Mouse (Mus musculus) intestine, embryonic 16.5 days (tissue): Measurements from ENCODE around the gene Olfr957. TPM values are rescaled to one million over a fixed set of nuclear protein-coding genes. Genes with fewer than 3 reads are reported as not detected.

Source experiments
- ATAC-seq: fragments of 200-750 bp; cut with Nextera tagmentation; 2 replicates; pipeline ENCODE4 v1.8.0; 2017; ENCODE audit warnings: moderate TSS enrichment, moderate library complexity
- H3K27ac ChIP-seq: fragments of 300-500 bp; sonication (generic); 2 replicates; pipeline ENCODE4 v1.5.1; 2014; ENCODE audit warnings: mild to moderate bottlenecking, low read length
- H3K27me3 ChIP-seq: fragments of 300-500 bp; sonication (generic); replicated peaks from 2 replicates; pipeline ENCODE4 v1.6.1; 2014; ENCODE audit warnings: low read length, control low read depth, mixed read lengths; ENCODE audit not compliant: control insufficient read depth, insufficient read depth
- H3K36me3 ChIP-seq: fragments of 300-500 bp; sonication (generic); 2 replicates; pipeline ENCODE4 v1.6.1; 2014; ENCODE audit warnings: low read length, control low read depth; ENCODE audit not compliant: control insufficient read depth, insufficient read depth
- H3K4me1 ChIP-seq: fragments of 300-500 bp; sonication (generic); 2 replicates; pipeline ENCODE4 v1.6.1; 2014; ENCODE audit warnings: low read length, control low read depth, mixed read lengths; ENCODE audit not compliant: control insufficient read depth, insufficient read depth
- H3K4me2 ChIP-seq: fragments of 300-500 bp; sonication (generic); 2 replicates; pipeline ENCODE4 v1.6.1; 2014; ENCODE audit warnings: low read depth, low read length, control low read depth
- H3K4me3 ChIP-seq: fragments of 300-500 bp; sonication (generic); 2 replicates; pipeline ENCODE4 v1.5.1; 2014; ENCODE audit warnings: mild to moderate bottlenecking, low read length
- H3K9ac ChIP-seq: fragments of 300-500 bp; sonication (generic); 2 replicates; pipeline ENCODE4 v1.6.1; 2014; ENCODE audit warnings: low read depth, low read length
- H3K9me3 ChIP-seq: fragments of 300-500 bp; sonication (generic); 2 replicates; pipeline ENCODE4 v1.6.1; 2016; ENCODE audit warnings: low read length, control low read depth; ENCODE audit not compliant: control insufficient read depth
- WGBS: fragments of 180-500 bp; shearing (Covaris S2); extraction: QIAGEN DNeasy Blood & Tissue Kit; methylation state at CpG from one replicate; pipeline ENCODE4 v1.1.7; 2014; 5-methylcytosine and 5-hydroxymethylcytosine counted together
- polyA plus RNA-seq: library from polyadenylated mRNA; unstranded; fragments of >200 nt; fragmentation: Nextera tagmentation; extraction: Ambion mirVana; gene quantifications from 2 replicates; pipeline ENCODE4 v1.2.1, GENCODE M21; 2015

Olfr957 gene
- polyA plus RNA-seq = not detected in 2 replicates

DNA sequence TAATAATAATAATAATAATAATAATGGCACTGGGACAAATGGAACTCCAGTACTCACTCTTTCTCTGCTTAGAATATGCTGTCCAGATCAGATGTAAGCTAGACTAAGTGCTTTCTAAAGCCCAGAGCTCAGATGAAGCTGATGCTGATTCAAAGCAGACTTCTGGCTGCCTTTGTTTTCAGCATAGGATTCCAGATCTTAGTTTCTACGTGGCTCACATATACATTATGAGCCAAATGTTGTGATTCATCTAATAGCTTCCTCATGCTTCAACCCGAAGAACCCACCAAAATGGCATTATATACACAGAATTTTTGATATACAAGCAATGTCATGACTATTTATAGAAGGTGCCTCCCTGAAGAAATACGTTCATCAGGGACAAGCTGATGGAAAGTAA lies at the start of gene Olfr957:
Gene Olfr957 (minus strand): TSS at position 279 of the 400 bp plus-strand sequence.
- no peak for ATAC-seq
- H3K27me3 ChIP-seq = no peaks in the 10 kb centered on the region

DNA sequence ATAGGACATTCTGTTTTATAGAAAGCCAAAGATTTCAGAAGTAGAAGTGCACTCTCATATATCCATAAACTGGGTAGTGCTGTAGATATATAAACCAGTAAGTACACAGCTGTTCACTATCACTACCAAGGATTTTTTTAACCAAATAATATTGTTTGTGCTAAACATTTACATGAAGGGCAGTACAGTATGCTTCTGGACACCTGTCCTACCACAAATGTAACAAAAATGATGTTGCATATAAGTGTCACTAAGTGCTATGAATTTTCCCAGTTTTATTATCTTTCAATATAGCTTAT lies 42.7 kb upstream of the Olfr957 start:
- Histone ChIP-seq H3K36me3 (no peaks in the 10 kb centered on the region), H3K9ac (no peak overlapping the region), H3K4me2 (no peak overlapping the region), H3K27ac (no peak overlapping the region), H3K9me3 (no peaks in the 10 kb centered on the region), H3K4me1 (no peaks in the 10 kb centered on the region), H3K4me3 (no peak overlapping the region), H3K27me3 (no peaks in the 10 kb centered on the region)
- no peak for ATAC-seq

More for the DNA sequence above, at the start of gene Olfr957:
- no peaks in the 10 kb centered on the region for H3K36me3 ChIP-seq
- no peaks in the 10 kb centered on the region for H3K9me3 ChIP-seq
- no peak within 1 kb of the TSS for H3K9ac ChIP-seq
- no peaks in the 10 kb centered on the region for H3K4me1 ChIP-seq
- H3K27ac ChIP-seq = no peak within 1 kb of the TSS
- H3K4me2 ChIP-seq = no peak within 1 kb of the TSS
- H3K4me3 ChIP-seq = no peak within 1 kb of the TSS
- 54% methylated on average over 3 of the region's 3 CpGs for WGBS

- WGBS = 53% methylated on average over 3 of the region's 3 CpGs
- no peak for ATAC-seq
Observed at GRCm38 (mm10) chr9:39557529-39558348, 42.1 kb upstream of the Olfr957 start.

GRCm38 (mm10) chr9:39553946-39554345 lies 38.3 kb upstream of the Olfr957 start, which contains the start of gene Olfr958:
Gene Olfr958 (minus strand): TSS chr9:39554054.
- H3K4me2 ChIP-seq = no peak within 1 kb of the TSS
- no peak within 1 kb of the TSS for H3K27ac ChIP-seq
- H3K9ac ChIP-seq = no peak within 1 kb of the TSS
- H3K9me3 ChIP-seq = no peaks in the 10 kb centered on the region
- no peak for ATAC-seq
- no peaks in the 10 kb centered on the region for H3K27me3 ChIP-seq
- no peak within 1 kb of the TSS for H3K4me3 ChIP-seq
- 60% methylated on average over 2 of the region's 2 CpGs for WGBS
- H3K4me1 ChIP-seq = no peaks in the 10 kb centered on the region
- no peaks in the 10 kb centered on the region for H3K36me3 ChIP-seq

More at GRCm38 (mm10) chr9:39557529-39558348, 42.1 kb upstream of the Olfr957 start:
- no peak overlapping the region for H3K27ac ChIP-seq
- H3K4me2 ChIP-seq = no peak overlapping the region
- H3K36me3 ChIP-seq = no peaks in the 10 kb centered on the region
- H3K27me3 ChIP-seq = no peaks in the 10 kb centered on the region
- no peaks in the 10 kb centered on the region for H3K9me3 ChIP-seq
- H3K9ac ChIP-seq = no peak overlapping the region
- H3K4me3 ChIP-seq = no peak overlapping the region
- H3K4me1 ChIP-seq = no peaks in the 10 kb centered on the region

DNA sequence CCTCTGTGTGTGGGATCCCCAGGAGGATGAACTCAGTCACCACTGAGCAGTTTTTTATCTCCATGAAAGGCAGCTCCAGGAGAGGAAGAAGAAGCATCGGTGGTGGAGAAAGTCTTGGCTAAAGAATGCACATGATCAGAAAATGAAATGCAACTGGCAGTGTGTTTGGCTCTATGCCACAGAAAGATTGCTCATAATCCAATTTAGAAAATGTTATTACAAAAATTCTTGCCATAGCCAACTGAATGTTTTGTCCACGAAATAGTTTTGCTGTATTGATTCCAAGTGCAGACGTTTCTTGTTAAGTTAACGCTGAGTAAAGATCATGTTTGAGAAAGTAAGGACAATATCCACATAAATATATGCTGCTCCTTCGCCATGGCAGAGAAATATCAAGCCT lies 35.2 kb upstream of the Olfr957 start:
- H3K4me1 ChIP-seq = no peaks in the 10 kb centered on the region
- H3K4me2 ChIP-seq = no peak overlapping the region
- no peak overlapping the region for H3K27ac ChIP-seq
- H3K9ac ChIP-seq = no peak overlapping the region
- no peaks in the 10 kb centered on the region for H3K9me3 ChIP-seq
- no peak overlapping the region for H3K4me3 ChIP-seq
- ATAC-seq = no peak
- WGBS = 64% methylated on average over 5 of the region's 5 CpGs
- no peaks in the 10 kb centered on the region for H3K36me3 ChIP-seq
- no peaks in the 10 kb centered on the region for H3K27me3 ChIP-seq

DNA sequence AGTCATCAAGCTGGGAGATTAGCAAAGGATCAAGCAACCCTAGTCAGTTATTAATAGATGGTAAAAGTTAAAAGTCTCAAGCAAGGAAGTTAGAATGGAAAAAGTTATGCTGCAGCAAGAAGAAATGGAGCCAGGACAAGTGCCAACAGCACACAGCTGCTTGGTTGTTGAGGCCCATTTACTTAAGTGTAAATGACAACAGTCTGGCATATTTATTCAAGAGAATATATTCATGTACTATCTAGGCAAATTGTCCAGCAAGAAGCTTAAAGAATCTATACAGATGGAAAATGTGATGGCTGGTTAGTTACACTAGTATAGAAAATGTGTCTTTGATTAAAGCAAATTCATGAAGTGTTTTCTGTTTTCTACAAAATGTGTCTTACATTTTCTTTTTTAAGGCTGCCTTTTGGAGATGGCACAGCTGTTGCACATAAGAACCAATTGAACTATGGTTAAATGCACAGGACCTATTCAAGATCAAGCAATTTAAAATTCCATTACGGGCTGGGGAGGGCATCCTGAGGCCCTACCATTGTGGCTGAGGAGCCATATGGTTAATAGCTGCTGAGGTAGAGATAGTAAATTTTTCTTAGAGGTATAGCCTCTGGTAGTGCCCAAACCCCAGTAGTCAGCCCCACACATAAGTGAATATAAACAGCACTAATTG lies 8.1 kb upstream of the Olfr957 start:
- 76% methylated on average over 1 of the region's 1 CpGs for WGBS
- H3K4me2 ChIP-seq = no peak overlapping the region
- no peak for ATAC-seq
- H3K27me3 ChIP-seq = no peaks in the 10 kb centered on the region
- H3K9ac ChIP-seq = no peak overlapping the region
- H3K36me3 ChIP-seq = no peaks in the 10 kb centered on the region
- H3K9me3 ChIP-seq = no peaks in the 10 kb centered on the region
- H3K27ac ChIP-seq = no peak overlapping the region
- no peaks in the 10 kb centered on the region for H3K4me1 ChIP-seq
- H3K4me3 ChIP-seq = no peak overlapping the region

DNA sequence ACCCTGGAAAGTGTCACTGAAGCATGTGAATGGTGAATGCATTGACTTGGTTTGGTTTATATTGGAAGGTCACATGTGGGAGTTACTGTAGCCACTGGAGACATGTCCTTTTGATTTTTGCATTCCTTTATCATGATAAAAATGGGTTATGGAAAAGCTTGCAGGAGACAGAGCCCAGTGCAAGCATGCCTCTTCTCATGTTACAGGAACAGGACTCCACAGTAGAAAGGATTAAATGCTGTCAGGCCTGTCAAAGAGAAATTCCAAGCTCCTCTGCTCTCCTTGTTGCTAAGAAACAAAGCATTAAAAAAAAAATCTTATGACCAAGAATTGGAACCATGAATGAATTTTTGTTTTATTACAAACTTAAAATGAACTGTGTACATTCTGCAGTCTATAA lies 3.0 kb upstream of the Olfr957 start:
- H3K36me3 ChIP-seq = no peaks in the 10 kb centered on the region
- H3K4me1 ChIP-seq = no peaks in the 10 kb centered on the region
- no peak overlapping the region for H3K4me3 ChIP-seq
- H3K9ac ChIP-seq = no peak overlapping the region
- no peak for ATAC-seq
- no peaks in the 10 kb centered on the region for H3K27me3 ChIP-seq
- no peaks in the 10 kb centered on the region for H3K9me3 ChIP-seq
- no peak overlapping the region for H3K27ac ChIP-seq
- no peak overlapping the region for H3K4me2 ChIP-seq

DNA sequence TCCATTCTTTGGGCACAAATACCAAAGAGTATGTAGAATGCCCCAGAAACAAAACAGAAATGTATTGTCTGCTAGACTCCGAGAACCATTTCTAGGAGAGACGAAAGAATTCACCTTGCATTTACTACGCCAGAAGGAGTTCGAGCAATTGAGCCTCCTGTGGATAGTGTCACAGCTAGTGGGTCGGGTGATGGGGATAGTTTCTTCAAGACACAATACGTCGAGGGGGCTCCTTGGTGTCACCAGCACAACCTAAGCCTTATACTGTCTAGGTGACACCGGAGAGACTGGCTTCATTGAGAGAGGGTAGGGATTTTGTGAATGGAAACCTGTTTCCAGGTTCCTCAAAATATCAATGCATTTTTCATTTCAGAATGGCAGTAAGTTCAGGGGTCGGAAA lies 6.2 kb downstream of the Olfr957 start:
- H3K9ac ChIP-seq = no peak overlapping the region
- ATAC-seq = no peak
- no peaks in the 10 kb centered on the region for H3K9me3 ChIP-seq
- 73% methylated on average over 9 of the region's 9 CpGs for WGBS
- H3K27me3 ChIP-seq = no peaks in the 10 kb centered on the region
- no peak overlapping the region for H3K27ac ChIP-seq
- H3K4me2 ChIP-seq = no peak overlapping the region
- H3K4me1 ChIP-seq = no peaks in the 10 kb centered on the region
- no peak overlapping the region for H3K4me3 ChIP-seq
- no peaks in the 10 kb centered on the region for H3K36me3 ChIP-seq

- ATAC-seq = peak; percentile 46; the same call in 1 of the 2 replicates
- H3K27ac ChIP-seq = no peak overlapping the region
- no peaks in the 10 kb centered on the region for H3K9me3 ChIP-seq
- no peaks in the 10 kb centered on the region for H3K4me1 ChIP-seq
- WGBS = 6% methylated on average over 6 of the region's 6 CpGs
- H3K27me3 ChIP-seq = no peaks in the 10 kb centered on the region
- no peaks in the 10 kb centered on the region for H3K36me3 ChIP-seq
- H3K4me2 ChIP-seq = no peak overlapping the region
- no peak overlapping the region for H3K9ac ChIP-seq
- H3K4me3 ChIP-seq = no peak overlapping the region
Observed at GRCm38 (mm10) chr9:39508998-39509397, 6.6 kb downstream of the Olfr957 start.
